In genomic region chr1:131526371-131527270, GRCm38 (mm10) we compare ENCODE assay signal across 8 mouse cellular contexts. TPM values are rescaled to one million over a fixed set of nuclear protein-coding genes. Genes with fewer than 3 reads are reported as not detected.
A peak's percentile ranks its signal among the peaks of the same experiment; 100 is the strongest.
DNase-seq lines count a peak whose midpoint lies in the region; ATAC-seq and TF ChIP-seq lines count a peak whose summit lies in the region.

No protein-coding gene starts in this region.

- peak overlapping the region; percentile 87 for H3K9ac ChIP-seq in forebrain, embryonic 12.5 days

- peak overlapping the region; percentile 83 for H3K4me3 ChIP-seq in G1E (ENCODE audit: low read depth, low read length)
- H3K4me3 ChIP-seq in forebrain, embryonic 12.5 days (replicated peaks): peak overlapping the region; percentile 82

- peak overlapping the region; percentile 96 for H3K27ac ChIP-seq in forebrain, embryonic 12.5 days

- intact Hi-C loops in heart, postnatal 10 days (cut with DNase I): loop anchor here (5.0 kb wide), 2 partner anchors 164 to 179 kb away; no protein-coding TSS in a partner anchor

- H3K27me3 ChIP-seq in G1E (ENCODE audit: insufficient read depth, low read length): no peaks in the 10 kb centered on the region
- H3K27me3 ChIP-seq in forebrain, embryonic 12.5 days: no peaks in the 10 kb centered on the region

- TF ChIP-seq CTCF in G1E (IDR thresholded peaks at IDR 0.05; ENCODE audit: low read depth, low read length): no peak

- peak; percentile 0; the same call in 1 of the 2 replicates for ATAC-seq in G1E (ENCODE audit: extremely low read depth, insufficient number of reproducible peaks, low FRiP score, poor library complexity, severe bottlenecking)
- peak; percentile 43 for ATAC-seq in forebrain, embryonic 12.5 days (ENCODE audit: low FRiP score)

- no peaks in the 10 kb centered on the region for H3K9me3 ChIP-seq in G1E (replicated peaks)
- no peaks in the 10 kb centered on the region for H3K9me3 ChIP-seq in forebrain, embryonic 12.5 days

- WGBS in forebrain, embryonic 12.5 days: under 1% methylated on average over 81 of the region's 81 CpGs

- peaks cover 70% of the 10 kb centered on the region for H3K4me1 ChIP-seq in G1E (ENCODE audit: insufficient read depth, low read depth, low read length)
- H3K4me1 ChIP-seq in forebrain, embryonic 12.5 days: peaks cover 62% of the 10 kb centered on the region

- DNase-seq in G1E (ENCODE audit: low spot score): peak; percentile 82
- peak; percentile 35 for DNase-seq in c-Kit-positive CD71-negative TER-119-negative erythroid progenitor cells, embryonic 14.5 days (ENCODE audit: low read depth)
- peak; percentile 79 to 83 for DNase-seq in heart, postnatal 10 days
- DNase-seq in layer of hippocampus, adult 9-11 months: peak; percentile 64
- DNase-seq in lung, postnatal 25 days (ENCODE audit: low spot score): peak; percentile 62
- peak; percentile 66 for DNase-seq in retina, embryonic 14.5 days (ENCODE audit: low spot score)
- peak; percentile 40 to 78 for DNase-seq in urinary bladder, adult 18-20 months (ENCODE audit: low spot score in 2 of 2)

- peak overlapping the region; percentile 98 for H3K4me2 ChIP-seq in forebrain, embryonic 12.5 days

- peaks cover 31% of the 10 kb centered on the region for H3K36me3 ChIP-seq in G1E (replicated peaks)
- H3K36me3 ChIP-seq in forebrain, embryonic 12.5 days (replicated peaks): no peaks in the 10 kb centered on the region

RNA-seq across cellular contexts. Expression of gene Srgap2, which starts 0.5 kb away (rescaled TPM):
- 129 and 135 TPM in 2 replicates for total RNA-seq in G1E (2014; fragmentation: Nextera tagmentation)
- 25.2 and 27.9 TPM in 2 replicates for total RNA-seq in G1E (2017)
- polyA plus RNA-seq in G1E (2012): 21.0 and 32.5 TPM in 2 replicates
- polyA plus RNA-seq in forebrain, embryonic 12.5 days (2016; fragmentation: Nextera tagmentation; extraction: Ambion mirVana): 17.1 and 22.9 TPM in 2 replicates
- total RNA-seq in heart, postnatal 10 days (2021): 10 to 100 TPM; 34.2 to 36.0 TPM

RNA-seq across cellular contexts. Expression of gene Fam72a, which starts 1.1 kb away (rescaled TPM):
- 9.0 and 10.8 TPM in 2 replicates for total RNA-seq in G1E (2014; fragmentation: Nextera tagmentation)
- 6.2 and 6.5 TPM in 2 replicates for total RNA-seq in G1E (2017)
- polyA plus RNA-seq in G1E (2012): 2.6 and 3.2 TPM in 2 replicates
- polyA plus RNA-seq in forebrain, embryonic 12.5 days (2016; fragmentation: Nextera tagmentation; extraction: Ambion mirVana): 5.3 and 5.5 TPM in 2 replicates
- 1 to 10 TPM; 1.1 to 1.2 TPM for total RNA-seq in heart, postnatal 10 days (2021)

Comparison
In these comparisons a context has a peak if more than half of its experiments do, and no peak if none do; other contexts are left out.
1. Peak in every context shown above with its lines: DNase-seq, ATAC-seq, H3K4me3 ChIP-seq and H3K27ac ChIP-seq.